Mouse (Mus musculus) cerebellum, adult 2 months (tissue): ENCODE results near the gene Fbxl3.

Experiments used
- CTCF ChIP-seq: fragments of 200-500 bp; IDR thresholded peaks from 2 replicates; pipeline ENCODE4 v1.5.1; 2011; ENCODE audit warnings: low read depth, mild to moderate bottlenecking, control low read depth, low read length, moderate library complexity, borderline replicate concordance; ENCODE audit not compliant: insufficient read depth
- POLR2A ChIP-seq: fragments of 200-500 bp; IDR thresholded peaks from 2 replicates; pipeline ENCODE4 v1.6.1; 2011; ENCODE audit warnings: low read length, control low read depth, borderline replicate concordance; ENCODE audit not compliant: insufficient read depth

- no peak for TF ChIP-seq POLR2A
- no peak for TF ChIP-seq CTCF
Measured at GRCm38 (mm10) chr14:103112606-103113363, 13.4 kb upstream of the Fbxl3 start.
